Mouse (Mus musculus): ENCODE results near the gene 9130213A22Rik. TPM values are rescaled to one million over a fixed set of nuclear protein-coding genes. Genes with fewer than 3 reads are reported as not detected.
"Not testable (repeated sequence)": the region's sequence is repeated elsewhere in the genome, so short reads cannot be mapped to it uniquely, and the experiment has no call there.

9130213A22Rik gene
- polyA plus RNA-seq, 1 experiment from 2014 or later, result 0.07 TPM

GRCm38 (mm10) chr11:69094697-69095429 lies 27.5 kb downstream of the 9130213A22Rik start, which contains the start of gene Per1:
Gene Per1 (plus strand): TSS chr11:69095217.
- peak within 1 kb of the TSS; percentile 100 for H3K27ac ChIP-seq (ENCODE audit: low read depth)
- peak; percentile 91 for TF ChIP-seq EP300 (IDR thresholded peaks at IDR 0.05; ENCODE audit: low read depth)
- TF ChIP-seq CTCF (IDR thresholded peaks at IDR 0.05; ENCODE audit: low read depth), result no peak
- H3K9ac ChIP-seq (replicated peaks), result peak within 1 kb of the TSS; percentile 93
- peak within 1 kb of the TSS; percentile 94 for H3K4me2 ChIP-seq (ENCODE audit: low read depth, low read length)
- WGBS (ENCODE audit: insufficient replicate concordance), result under 1% methylated on average over 37 of the region's 37 CpGs
- ATAC-seq (peak; percentile 80), DNase-seq (peak; percentile 99)
- peaks cover 37% of the 10 kb centered on the region for H3K4me1 ChIP-seq (ENCODE audit: insufficient read depth)
- peak within 1 kb of the TSS; percentile 81 for H3K4me3 ChIP-seq (ENCODE audit: low read depth, low read length)
- peaks cover 27% of the 10 kb centered on the region for H3K36me3 ChIP-seq (replicated peaks; ENCODE audit: insufficient read depth, low read length)
- H3K9me3 ChIP-seq (ENCODE audit: low read length), result no peaks in the 10 kb centered on the region
- no peaks in the 10 kb centered on the region for H3K27me3 ChIP-seq (ENCODE audit: insufficient read depth, low read length)

DNA sequence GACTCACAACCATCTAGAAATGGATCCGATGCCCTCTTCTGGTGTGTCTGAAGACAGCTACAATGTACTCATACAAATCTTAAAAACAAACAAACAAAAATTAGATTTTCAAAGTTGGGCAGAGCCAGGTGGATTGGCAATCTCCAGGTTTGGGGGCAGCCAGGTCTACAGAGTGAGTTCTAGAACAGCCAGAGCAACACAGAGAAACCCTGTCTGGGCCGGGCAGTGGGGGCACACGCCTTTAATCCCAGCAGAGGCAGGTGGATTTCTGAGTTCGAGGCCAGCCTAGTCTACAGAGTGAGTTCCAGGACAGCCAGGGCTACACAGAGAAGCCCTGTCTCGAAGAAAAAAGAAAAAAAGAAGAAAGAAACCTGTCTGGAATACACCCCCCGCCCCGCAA lies 28.5 kb downstream of the 9130213A22Rik start:
- H3K4me3 ChIP-seq (ENCODE audit: low read depth, low read length); DNase-seq; H3K9ac ChIP-seq (replicated peaks); H3K4me2 ChIP-seq (ENCODE audit: low read depth, low read length); H3K27me3 ChIP-seq (ENCODE audit: insufficient read depth, low read length); H3K9me3 ChIP-seq (ENCODE audit: low read length); ATAC-seq: not testable (repeated sequence)
- Histone ChIP-seq H3K27ac (ENCODE audit: low read depth) (peak overlapping the region; percentile 96), H3K4me1 (ENCODE audit: insufficient read depth) (peaks cover 36% of the 10 kb centered on the region), H3K36me3 (replicated peaks; ENCODE audit: insufficient read depth, low read length) (peaks cover 31% of the 10 kb centered on the region)
- WGBS (ENCODE audit: insufficient replicate concordance), result 83% methylated on average over 7 of the region's 7 CpGs

DNA sequence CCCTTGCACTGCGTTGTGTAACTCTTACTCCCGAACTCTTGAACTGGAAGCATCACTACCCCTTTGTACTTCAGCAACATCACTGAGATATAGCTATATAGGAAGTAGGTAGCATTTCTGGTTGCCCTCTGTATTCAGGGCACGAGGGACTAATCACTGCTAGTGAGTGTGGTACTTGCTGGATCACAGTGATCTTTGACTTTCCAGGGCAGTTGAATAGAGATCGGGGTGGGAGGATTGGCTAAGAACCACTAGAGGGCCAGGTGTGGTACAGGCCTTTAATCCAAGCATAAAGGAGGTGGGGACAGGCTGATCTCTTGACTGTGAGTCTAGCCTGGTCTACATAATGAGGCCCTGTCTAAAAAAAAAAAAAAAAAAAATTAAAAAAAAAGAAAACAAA lies 29.5 kb downstream of the 9130213A22Rik start:
- 68% methylated on average over 4 of the region's 4 CpGs for WGBS (ENCODE audit: insufficient replicate concordance)
- Histone ChIP-seq H3K27ac (ENCODE audit: low read depth) (peak overlapping the region; percentile 17; the same call in 1 of the 2 replicates), H3K4me2 (ENCODE audit: low read depth, low read length) (no peak overlapping the region), H3K4me1 (ENCODE audit: insufficient read depth) (peaks cover 32% of the 10 kb centered on the region), H3K9ac (replicated peaks) (no peak overlapping the region), H3K9me3 (ENCODE audit: low read length) (no peaks in the 10 kb centered on the region), H3K27me3 (ENCODE audit: insufficient read depth, low read length) (no peaks in the 10 kb centered on the region), H3K36me3 (replicated peaks; ENCODE audit: insufficient read depth, low read length) (peaks cover 31% of the 10 kb centered on the region), H3K4me3 (ENCODE audit: low read depth, low read length) (no peak overlapping the region)
- DNase-seq (no peak), ATAC-seq (no peak)
- TF ChIP-seq EP300 (IDR thresholded peaks at IDR 0.05; ENCODE audit: low read depth) (no peak), CTCF (IDR thresholded peaks at IDR 0.05; ENCODE audit: low read depth) (no peak)

DNA sequence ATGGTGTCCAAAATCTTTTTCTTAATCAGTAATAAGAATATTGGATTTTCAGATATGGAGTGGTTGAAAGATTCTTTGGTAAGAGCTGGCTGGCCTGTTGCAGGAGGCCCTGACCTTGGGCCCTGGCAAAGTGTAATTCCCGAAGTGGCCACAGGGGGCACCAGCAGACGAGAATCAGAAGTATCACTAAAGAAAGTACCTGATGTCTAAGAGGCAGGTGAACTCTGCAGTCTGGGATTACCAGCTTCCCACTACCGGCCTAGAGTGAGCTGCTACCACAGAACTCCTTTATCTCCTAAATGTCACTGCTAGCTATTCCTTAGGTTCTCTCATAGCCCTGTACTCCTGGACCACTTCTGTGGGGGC lies 30.0 kb downstream of the 9130213A22Rik start:
- no peak overlapping the region for H3K4me3 ChIP-seq (ENCODE audit: low read depth, low read length)
- no peaks in the 10 kb centered on the region for H3K27me3 ChIP-seq (ENCODE audit: insufficient read depth, low read length)
- no peak overlapping the region for H3K9ac ChIP-seq (replicated peaks)
- H3K4me1 ChIP-seq (ENCODE audit: insufficient read depth), result peaks cover 33% of the 10 kb centered on the region
- WGBS (ENCODE audit: insufficient replicate concordance), result 2% methylated on average over 3 of the region's 3 CpGs
- peak; percentile 92 for DNase-seq
- H3K36me3 ChIP-seq (replicated peaks; ENCODE audit: insufficient read depth, low read length), result peaks cover 31% of the 10 kb centered on the region
- TF ChIP-seq CTCF (IDR thresholded peaks at IDR 0.05; ENCODE audit: low read depth) (peak; percentile 92), EP300 (IDR thresholded peaks at IDR 0.05; ENCODE audit: low read depth) (no peak)
- no peak overlapping the region for H3K4me2 ChIP-seq (ENCODE audit: low read depth, low read length)
- ATAC-seq, result no peak
- no peaks in the 10 kb centered on the region for H3K9me3 ChIP-seq (ENCODE audit: low read length)
- H3K27ac ChIP-seq (ENCODE audit: low read depth), result no peak overlapping the region

- Histone ChIP-seq H3K9ac (replicated peaks) (no peak overlapping the region), H3K36me3 (replicated peaks; ENCODE audit: insufficient read depth, low read length) (peaks cover 31% of the 10 kb centered on the region), H3K27me3 (ENCODE audit: insufficient read depth, low read length) (no peaks in the 10 kb centered on the region), H3K9me3 (ENCODE audit: low read length) (no peaks in the 10 kb centered on the region), H3K27ac (ENCODE audit: low read depth) (no peak overlapping the region), H3K4me1 (ENCODE audit: insufficient read depth) (peaks cover 33% of the 10 kb centered on the region), H3K4me3 (ENCODE audit: low read depth, low read length) (no peak overlapping the region), H3K4me2 (ENCODE audit: low read depth, low read length) (no peak overlapping the region)
- TF ChIP-seq EP300 (IDR thresholded peaks at IDR 0.05; ENCODE audit: low read depth), result no peak
- WGBS (ENCODE audit: insufficient replicate concordance), result 54% methylated on average over 7 of the region's 7 CpGs
- ATAC-seq (no peak), DNase-seq (no peak)
Measured at GRCm38 (mm10) chr11:69091566-69092385, 30.6 kb downstream of the 9130213A22Rik start.

DNA sequence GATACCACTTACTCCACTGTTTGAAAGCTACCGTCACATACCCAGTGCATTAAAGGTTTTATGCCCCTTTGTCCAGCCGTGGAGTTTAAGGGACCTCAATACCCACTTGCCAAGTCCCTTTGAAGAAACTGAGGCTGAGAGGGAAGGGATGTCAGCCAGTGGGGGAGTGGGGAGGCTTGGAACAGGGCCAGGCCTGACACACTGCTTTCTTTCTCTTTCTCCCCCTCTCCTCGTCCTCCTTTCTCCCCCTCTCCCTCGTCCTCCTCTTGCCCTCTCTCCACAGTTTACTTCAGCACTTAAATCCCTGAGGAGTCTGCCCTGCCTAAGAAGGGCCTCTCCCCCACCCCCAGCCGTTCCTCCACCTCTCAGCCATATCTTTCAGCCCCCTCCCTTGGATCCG lies 32.0 kb downstream of the 9130213A22Rik start:
- DNase-seq (no peak), ATAC-seq (no peak)
- no peak overlapping the region; the same call in 1 of the 2 replicates for H3K4me3 ChIP-seq (ENCODE audit: low read depth, low read length)
- no peaks in the 10 kb centered on the region for H3K27me3 ChIP-seq (ENCODE audit: insufficient read depth, low read length)
- 71% methylated on average over 6 of the region's 6 CpGs for WGBS (ENCODE audit: insufficient replicate concordance)
- peak overlapping the region; percentile 100; the same call in 1 of the 2 replicates for H3K9ac ChIP-seq (replicated peaks)
- no peaks in the 10 kb centered on the region for H3K9me3 ChIP-seq (ENCODE audit: low read length)
- peaks cover 31% of the 10 kb centered on the region for H3K36me3 ChIP-seq (replicated peaks; ENCODE audit: insufficient read depth, low read length)
- peaks cover 33% of the 10 kb centered on the region for H3K4me1 ChIP-seq (ENCODE audit: insufficient read depth)
- TF ChIP-seq EP300 (IDR thresholded peaks at IDR 0.05; ENCODE audit: low read depth) (no peak), CTCF (IDR thresholded peaks at IDR 0.05; ENCODE audit: low read depth) (no peak)
- peak overlapping the region; percentile 96 for H3K27ac ChIP-seq (ENCODE audit: low read depth)
- H3K4me2 ChIP-seq (ENCODE audit: low read depth, low read length), result peak overlapping the region; percentile 86
